Mouse (Mus musculus): ENCODE results near the gene Ryk.

The Ryk gene

DNA sequence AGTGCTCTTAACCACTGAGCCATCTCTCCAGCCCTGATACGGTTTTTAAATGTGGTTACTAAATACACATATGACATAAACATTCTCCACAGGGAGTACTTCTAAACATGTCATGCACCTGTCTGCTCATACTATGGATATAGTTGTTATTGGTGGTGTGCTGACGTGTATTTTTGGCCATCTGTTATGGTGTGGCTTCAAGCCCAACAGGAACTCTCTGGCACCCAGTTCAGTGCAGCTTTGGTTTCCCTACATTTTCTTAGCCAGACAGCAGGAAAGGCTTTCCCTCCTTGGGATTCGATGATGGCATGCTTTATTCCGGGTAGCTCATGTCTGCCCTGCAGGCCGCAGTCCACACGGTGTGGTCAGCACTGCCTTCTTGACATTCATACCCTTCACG is 33.7 kb downstream of the Ryk start:
- H3K27me3 ChIP-seq (ENCODE audit: insufficient read depth, low read length), result no peaks in the 10 kb centered on the region
- H3K9me3 ChIP-seq (ENCODE audit: low read length), result no peaks in the 10 kb centered on the region
- peaks cover 56% of the 10 kb centered on the region for H3K36me3 ChIP-seq (ENCODE audit: insufficient read depth, low read length)
- H3K4me3 ChIP-seq (replicated peaks; ENCODE audit: low read length), result no peak overlapping the region
- TF ChIP-seq POU5F1 (IDR thresholded peaks at IDR 0.05; ENCODE audit: borderline replicate concordance, low read length), result no peak
- TF ChIP-seq CTCF (conservative IDR thresholded peaks at IDR 0.05; ENCODE audit: low read length), result no peak
- no peak for TF ChIP-seq NANOG (IDR thresholded peaks at IDR 0.05; ENCODE audit: borderline replicate concordance, low read length)
- 0 out of 2 replicates have a peak, but pooled peaks cover 5% of the 10 kb centered on the region for H3K4me1 ChIP-seq (replicated peaks; ENCODE audit: low read depth, low read length)

DNA sequence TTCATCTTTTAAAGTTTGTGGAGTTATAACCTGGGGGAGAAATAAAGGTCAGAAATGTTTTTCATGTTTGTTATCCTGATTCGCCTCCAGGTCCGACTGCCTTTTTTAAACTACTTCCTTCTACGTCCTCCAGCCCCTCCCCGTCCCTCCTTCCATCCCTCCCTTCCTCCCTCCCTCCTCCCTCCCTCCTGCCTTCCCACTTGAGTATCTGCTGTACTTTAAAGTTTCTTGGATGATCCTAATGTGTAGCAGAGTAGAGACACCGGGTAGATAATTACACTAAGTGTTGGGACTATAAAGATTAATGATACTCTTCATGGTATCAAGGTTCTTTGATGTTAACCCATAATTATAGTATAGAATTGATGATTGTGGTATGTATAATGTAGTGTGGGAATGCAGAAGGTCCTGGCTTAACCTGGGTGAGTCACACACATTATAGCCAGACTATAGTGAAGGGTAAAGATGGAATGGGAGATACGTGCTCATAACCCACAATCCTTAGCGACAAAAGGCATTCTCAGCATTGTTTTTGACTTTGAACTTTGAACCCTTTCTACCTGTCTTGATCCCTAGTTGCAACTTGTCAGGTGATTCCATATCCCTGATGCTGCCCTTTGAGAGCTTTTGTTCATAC is 41.5 kb downstream of the Ryk start:
- peaks cover 5% of the 10 kb centered on the region for H3K4me1 ChIP-seq (replicated peaks; ENCODE audit: low read depth, low read length)
- peaks cover 71% of the 10 kb centered on the region for H3K36me3 ChIP-seq (ENCODE audit: insufficient read depth, low read length)
- TF ChIP-seq CTCF (conservative IDR thresholded peaks at IDR 0.05; ENCODE audit: low read length), result no peak
- no peak for TF ChIP-seq POU5F1 (IDR thresholded peaks at IDR 0.05; ENCODE audit: borderline replicate concordance, low read length)
- TF ChIP-seq NANOG (IDR thresholded peaks at IDR 0.05; ENCODE audit: borderline replicate concordance, low read length), result no peak
- H3K4me3 ChIP-seq (replicated peaks; ENCODE audit: low read length), result no peak overlapping the region
- no peaks in the 10 kb centered on the region for H3K27me3 ChIP-seq (ENCODE audit: insufficient read depth, low read length)
- no peaks in the 10 kb centered on the region for H3K9me3 ChIP-seq (ENCODE audit: low read length)

DNA sequence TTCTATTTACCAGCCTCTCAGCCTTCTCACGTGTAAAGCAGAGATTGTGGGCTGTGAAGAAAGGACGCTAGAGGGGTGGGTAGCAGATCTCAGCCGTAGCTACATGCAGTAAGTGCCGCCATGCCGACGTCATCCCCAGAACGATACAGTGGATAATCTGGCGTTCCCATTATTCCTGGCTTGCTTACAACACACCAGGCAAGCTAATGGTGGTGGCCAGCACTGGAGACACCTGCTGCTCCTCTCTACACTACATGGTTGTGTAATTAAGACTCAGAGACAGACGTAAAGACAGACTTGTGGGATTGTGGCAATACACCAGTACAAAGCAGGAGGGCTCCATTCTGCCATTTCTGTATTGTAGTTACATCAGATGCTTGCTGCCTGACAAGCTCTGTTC is 43.2 kb downstream of the Ryk start:
- Histone ChIP-seq H3K27me3 (ENCODE audit: insufficient read depth, low read length) (no peaks in the 10 kb centered on the region), H3K4me3 (replicated peaks; ENCODE audit: low read length) (no peak overlapping the region), H3K9me3 (ENCODE audit: low read length) (no peaks in the 10 kb centered on the region), H3K4me1 (replicated peaks; ENCODE audit: low read depth, low read length) (peaks cover 5% of the 10 kb centered on the region), H3K36me3 (ENCODE audit: insufficient read depth, low read length) (peaks cover 63% of the 10 kb centered on the region)
- TF ChIP-seq NANOG (IDR thresholded peaks at IDR 0.05; ENCODE audit: borderline replicate concordance, low read length), result no peak
- no peak for TF ChIP-seq POU5F1 (IDR thresholded peaks at IDR 0.05; ENCODE audit: borderline replicate concordance, low read length)
- no peak for TF ChIP-seq CTCF (conservative IDR thresholded peaks at IDR 0.05; ENCODE audit: low read length)

DNA sequence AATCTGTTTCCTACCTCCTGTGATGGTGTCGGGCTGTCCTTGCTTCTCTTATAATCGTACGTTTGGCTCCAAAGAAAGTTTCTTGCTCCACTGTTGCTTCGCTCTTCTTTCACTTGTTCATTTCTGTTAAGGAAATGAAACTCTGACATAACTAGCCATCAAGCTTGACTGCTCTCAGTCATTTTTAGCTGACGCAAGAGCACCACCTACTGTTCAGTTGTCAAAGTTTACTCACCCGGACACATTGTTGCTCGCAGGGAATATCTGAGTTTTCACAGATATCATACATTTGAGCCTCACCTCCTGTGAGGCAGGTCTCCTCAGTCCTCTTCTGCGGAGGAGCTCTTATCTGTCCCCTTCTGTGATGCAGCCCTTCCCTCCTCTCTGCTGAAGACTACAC is 44.8 kb downstream of the Ryk start:
- TF ChIP-seq NANOG (IDR thresholded peaks at IDR 0.05; ENCODE audit: borderline replicate concordance, low read length), result no peak
- TF ChIP-seq POU5F1 (IDR thresholded peaks at IDR 0.05; ENCODE audit: borderline replicate concordance, low read length), result no peak
- TF ChIP-seq CTCF (conservative IDR thresholded peaks at IDR 0.05; ENCODE audit: low read length), result peak; percentile 51

DNA sequence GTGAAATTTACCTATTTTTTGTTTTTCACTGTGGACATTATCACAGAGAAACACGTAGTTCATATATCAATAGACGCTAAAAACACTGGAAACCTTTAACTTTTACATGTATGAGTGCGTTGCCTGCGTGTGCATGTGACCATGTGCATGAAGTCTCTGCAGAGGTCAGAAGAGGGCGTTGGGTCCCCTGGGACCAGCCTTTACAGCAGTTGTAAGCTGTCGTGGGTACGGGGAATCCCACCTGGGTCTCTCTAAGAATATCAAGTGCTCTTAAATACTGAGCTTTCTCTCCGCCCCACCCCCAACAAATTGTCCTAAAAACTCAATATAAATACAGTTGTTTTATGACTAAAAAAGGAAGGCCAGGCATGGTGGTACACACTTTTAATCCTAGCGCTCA is 50.0 kb downstream of the Ryk start:
- H3K4me1 ChIP-seq (replicated peaks; ENCODE audit: low read depth, low read length), result 0 out of 2 replicates have a peak, but pooled peaks cover 3% of the 10 kb centered on the region
- peaks cover 56% of the 10 kb centered on the region for H3K36me3 ChIP-seq (ENCODE audit: insufficient read depth, low read length)
- H3K4me3 ChIP-seq (replicated peaks; ENCODE audit: low read length), result no peak overlapping the region
- H3K27me3 ChIP-seq (ENCODE audit: insufficient read depth, low read length), result no peaks in the 10 kb centered on the region
- H3K9me3 ChIP-seq (ENCODE audit: low read length), result no peaks in the 10 kb centered on the region
- TF ChIP-seq POU5F1 (IDR thresholded peaks at IDR 0.05; ENCODE audit: borderline replicate concordance, low read length) (no peak), NANOG (IDR thresholded peaks at IDR 0.05; ENCODE audit: borderline replicate concordance, low read length) (no peak), CTCF (conservative IDR thresholded peaks at IDR 0.05; ENCODE audit: low read length) (no peak)

More for the DNA sequence above, 44.8 kb downstream of the Ryk start:
- no peaks in the 10 kb centered on the region for H3K27me3 ChIP-seq (ENCODE audit: insufficient read depth, low read length)
- H3K4me3 ChIP-seq (replicated peaks; ENCODE audit: low read length), result no peak overlapping the region
- peaks cover 65% of the 10 kb centered on the region for H3K36me3 ChIP-seq (ENCODE audit: insufficient read depth, low read length)
- H3K9me3 ChIP-seq (ENCODE audit: low read length), result no peaks in the 10 kb centered on the region
- H3K4me1 ChIP-seq (replicated peaks; ENCODE audit: low read depth, low read length), result peaks cover 5% of the 10 kb centered on the region

DNA sequence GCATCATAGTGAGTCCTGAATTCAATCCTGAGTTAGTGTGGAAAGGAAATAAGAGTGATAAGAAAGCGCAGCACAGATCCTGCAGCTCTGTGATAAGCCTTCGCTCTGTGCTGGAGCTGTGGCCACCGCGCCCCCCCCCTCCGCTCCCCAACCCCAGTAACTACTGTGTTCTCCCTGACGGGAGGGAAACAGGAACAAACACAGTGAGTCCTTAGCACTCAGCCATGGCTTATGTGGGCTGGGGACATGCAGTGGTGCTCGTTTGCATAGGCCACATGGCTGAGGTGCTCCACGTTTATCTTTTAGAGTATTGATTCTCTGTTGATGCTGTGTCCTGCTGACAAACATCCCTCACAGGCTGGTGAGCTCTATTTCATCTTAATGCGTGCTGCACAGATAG is 55.4 kb downstream of the Ryk start:
- Histone ChIP-seq H3K4me1 (replicated peaks; ENCODE audit: low read depth, low read length) (0 out of 2 replicates have a peak, but pooled peaks cover 3% of the 10 kb centered on the region), H3K27me3 (ENCODE audit: insufficient read depth, low read length) (no peaks in the 10 kb centered on the region), H3K36me3 (ENCODE audit: insufficient read depth, low read length) (peaks cover 53% of the 10 kb centered on the region), H3K9me3 (ENCODE audit: low read length) (no peaks in the 10 kb centered on the region), H3K4me3 (replicated peaks; ENCODE audit: low read length) (no peak overlapping the region)
- no peak for TF ChIP-seq CTCF (conservative IDR thresholded peaks at IDR 0.05; ENCODE audit: low read length)

DNA sequence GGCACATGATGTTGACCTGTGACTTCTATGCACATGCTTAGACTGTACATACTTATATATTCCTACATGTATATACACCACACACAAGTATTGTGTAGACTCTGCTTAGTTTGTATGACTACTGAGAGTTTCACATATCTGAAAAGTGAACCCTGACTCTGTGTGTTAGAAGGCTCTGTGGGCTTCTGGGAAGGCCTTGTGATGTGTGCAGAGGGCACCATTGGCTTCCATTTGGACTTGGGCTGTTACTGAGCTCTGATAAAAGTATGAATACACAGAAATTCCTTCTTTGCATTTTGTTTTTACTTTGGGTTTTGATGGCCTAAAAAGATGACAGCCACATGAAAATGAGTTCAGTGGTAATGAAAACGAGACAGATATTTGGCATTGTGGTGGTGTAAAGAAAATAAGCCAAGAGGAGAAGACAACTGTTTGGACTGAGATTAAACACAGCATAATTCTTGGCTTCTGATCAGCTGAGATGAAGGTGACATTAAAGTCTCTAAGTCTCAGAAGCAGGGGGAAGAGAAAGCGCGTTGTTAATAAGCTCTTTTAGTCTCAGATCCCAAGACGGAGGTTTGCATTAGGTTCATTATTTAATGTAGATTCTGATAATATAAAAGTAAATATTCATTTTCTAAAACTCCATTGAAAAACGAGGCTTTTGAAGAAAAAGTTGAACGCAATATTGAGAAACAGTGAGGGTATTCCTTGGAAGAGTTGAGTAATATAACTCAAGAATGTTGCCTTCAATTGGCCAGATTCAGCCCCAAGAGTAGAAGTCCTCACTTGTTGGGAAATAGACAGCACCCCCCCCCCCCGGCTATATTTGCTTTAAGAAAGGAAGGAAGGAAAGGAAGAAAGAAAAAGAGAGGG is 58.0 kb downstream of the Ryk start:
- Histone ChIP-seq H3K27me3 (ENCODE audit: insufficient read depth, low read length) (no peaks in the 10 kb centered on the region), H3K4me1 (replicated peaks; ENCODE audit: low read depth, low read length) (0 out of 2 replicates have a peak, but pooled peaks cover 3% of the 10 kb centered on the region), H3K36me3 (ENCODE audit: insufficient read depth, low read length) (peaks cover 39% of the 10 kb centered on the region), H3K9me3 (ENCODE audit: low read length) (no peaks in the 10 kb centered on the region), H3K4me3 (replicated peaks; ENCODE audit: low read length) (no peak overlapping the region)
- no peak for TF ChIP-seq NANOG (IDR thresholded peaks at IDR 0.05; ENCODE audit: borderline replicate concordance, low read length)
- TF ChIP-seq CTCF (conservative IDR thresholded peaks at IDR 0.05; ENCODE audit: low read length), result no peak
- no peak for TF ChIP-seq POU5F1 (IDR thresholded peaks at IDR 0.05; ENCODE audit: borderline replicate concordance, low read length)

DNA sequence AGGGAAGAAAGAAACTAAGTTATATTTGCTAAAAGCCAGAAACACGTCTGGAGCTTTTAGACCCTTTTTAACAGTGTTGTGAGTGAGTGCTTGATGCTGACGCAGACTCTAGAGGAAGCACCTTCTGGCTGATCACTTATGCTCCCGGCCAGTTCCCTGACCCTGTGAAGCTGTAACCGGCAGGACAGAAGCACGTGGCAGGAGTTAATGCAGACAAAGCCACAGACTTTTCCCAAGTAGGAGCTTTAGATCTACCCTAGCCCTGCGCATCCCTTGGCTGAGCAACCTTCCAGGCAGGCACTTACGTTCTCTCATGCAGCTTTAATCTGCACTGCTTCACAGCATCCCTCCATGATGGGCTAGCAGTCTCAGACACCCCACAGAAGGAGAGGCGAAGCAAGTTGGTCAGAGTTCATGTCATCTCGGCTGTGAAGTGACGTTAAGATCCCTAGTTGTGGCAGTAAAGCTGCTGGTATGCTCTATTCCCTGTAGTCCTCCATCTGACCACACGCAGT is 58.7 kb downstream of the Ryk start:
- no peaks in the 10 kb centered on the region for H3K4me1 ChIP-seq (replicated peaks; ENCODE audit: low read depth, low read length)
- H3K9me3 ChIP-seq (ENCODE audit: low read length), result no peaks in the 10 kb centered on the region
- H3K36me3 ChIP-seq (ENCODE audit: insufficient read depth, low read length), result peaks cover 41% of the 10 kb centered on the region
- no peak overlapping the region for H3K4me3 ChIP-seq (replicated peaks; ENCODE audit: low read length)
- TF ChIP-seq NANOG (IDR thresholded peaks at IDR 0.05; ENCODE audit: borderline replicate concordance, low read length), result no peak
- TF ChIP-seq POU5F1 (IDR thresholded peaks at IDR 0.05; ENCODE audit: borderline replicate concordance, low read length), result no peak
- TF ChIP-seq CTCF (conservative IDR thresholded peaks at IDR 0.05; ENCODE audit: low read length), result no peak
- no peaks in the 10 kb centered on the region for H3K27me3 ChIP-seq (ENCODE audit: insufficient read depth, low read length)
